Mouse (Mus musculus): Measurements from ENCODE around the gene Slc25a47.

Slc25a47 gene

GRCm38 (mm10) chr12:108835840-108836409 lies at the start of gene Slc25a47, which contains the start of gene Slc25a29:
Gene Slc25a47, plus strand, starts transcription at chr12:108836046.
Gene Slc25a29, minus strand, starts transcription at chr12:108835883.
- DNase-seq = peak; percentile 88 to 92

DNA sequence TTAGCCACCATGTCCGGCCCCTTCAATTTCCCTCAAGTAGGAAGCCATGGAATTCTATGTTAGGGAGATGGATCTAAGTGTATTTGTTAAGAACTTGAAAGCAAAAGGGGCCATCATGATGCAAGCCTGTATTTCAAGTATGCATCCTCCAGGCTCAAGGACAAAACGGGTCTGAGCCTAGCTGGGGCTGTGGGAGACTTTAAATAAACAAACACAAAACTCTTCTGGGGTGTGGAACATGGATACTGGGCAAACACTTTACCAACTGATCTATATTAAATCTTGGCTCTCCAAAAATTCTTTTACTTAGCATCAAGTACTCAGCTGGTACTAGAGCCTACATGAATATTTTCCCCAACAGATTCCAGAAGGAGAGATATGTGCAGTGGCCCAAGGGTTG lies 48.5 kb upstream of the Slc25a47 start:
- no peak for DNase-seq

DNA sequence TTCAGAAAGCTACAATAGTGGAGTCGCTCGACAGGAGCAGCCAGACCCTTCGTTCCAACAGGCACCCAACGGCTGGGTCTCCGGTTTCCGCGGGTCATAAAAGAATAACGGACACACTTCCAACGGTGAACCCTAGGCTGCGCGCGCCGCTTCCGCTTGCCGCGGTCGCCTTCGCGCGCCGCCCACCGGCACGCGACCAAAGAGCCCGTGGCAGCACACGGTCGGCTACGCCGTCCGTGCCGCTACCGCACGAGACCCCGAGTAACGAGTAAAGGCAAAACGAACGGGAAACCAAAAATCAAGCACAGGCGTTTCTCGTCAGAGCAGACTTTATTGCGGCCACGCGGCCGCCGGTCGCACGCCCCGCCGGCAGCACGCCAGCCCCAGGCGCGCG lies 43.7 kb upstream of the Slc25a47 start:
- peak; percentile 66 to 78 for DNase-seq

- peak; percentile 98 for DNase-seq
Measured at GRCm38 (mm10) chr12:108792546-108793452, 43.0 kb upstream of the Slc25a47 start, which contains the start of gene Yy1. Gene Yy1, plus strand, starts transcription at chr12:108792973.

GRCm38 (mm10) chr12:108793453-108793941 lies 42.3 kb upstream of the Slc25a47 start:
- DNase-seq = peak; percentile 42 to 48

- peak; percentile 74 to 76 for DNase-seq
Measured at GRCm38 (mm10) chr12:108794078-108794711, 41.7 kb upstream of the Slc25a47 start.

- DNase-seq = no peak
Measured at GRCm38 (mm10) chr12:108794979-108795537, 40.8 kb upstream of the Slc25a47 start.

DNA sequence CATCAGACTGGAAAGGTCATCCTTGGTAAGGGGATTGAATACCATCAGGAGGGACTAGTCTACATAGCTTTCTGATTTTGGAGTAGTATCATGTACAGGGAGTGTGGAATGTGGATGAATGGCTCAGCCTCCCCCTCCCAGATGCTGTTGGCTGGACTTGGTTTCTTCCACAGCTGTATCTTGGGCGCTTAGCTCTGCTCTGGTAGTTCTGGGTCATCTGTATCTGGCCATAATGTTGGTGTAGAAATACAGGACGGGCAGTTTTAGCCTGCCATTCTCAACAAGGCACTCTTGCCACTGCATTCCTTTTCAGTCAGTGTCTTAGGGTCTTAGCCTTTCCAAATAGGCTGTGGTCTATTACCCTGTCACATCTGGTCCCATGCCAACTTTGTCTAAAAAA lies 34.2 kb upstream of the Slc25a47 start:
- DNase-seq = no peak

DNA sequence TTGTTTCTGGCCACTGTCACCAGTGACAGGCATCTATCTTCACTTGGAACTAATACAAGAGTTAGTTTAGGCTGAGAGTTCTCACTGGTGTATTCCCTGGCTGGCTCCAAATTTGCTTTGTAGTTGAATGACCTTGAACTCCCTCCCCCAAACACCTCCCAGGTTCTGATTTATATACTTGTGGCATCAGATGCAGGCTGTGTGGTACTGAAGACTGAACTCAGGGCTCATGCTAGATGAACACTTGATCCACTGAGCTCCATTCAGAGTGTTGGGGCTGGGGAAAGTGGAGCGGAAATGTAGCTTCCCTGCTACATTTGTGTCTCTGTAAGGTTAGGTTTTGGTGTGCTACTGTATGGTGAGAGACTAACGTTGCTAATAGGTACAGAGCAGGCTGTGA lies 31.5 kb upstream of the Slc25a47 start:
- DNase-seq = no peak

GRCm38 (mm10) chr12:108808465-108808864 lies 27.4 kb upstream of the Slc25a47 start:
- no peak for DNase-seq

- DNase-seq = no peak
Measured at GRCm38 (mm10) chr12:108809771-108810170, 26.1 kb upstream of the Slc25a47 start.

DNA sequence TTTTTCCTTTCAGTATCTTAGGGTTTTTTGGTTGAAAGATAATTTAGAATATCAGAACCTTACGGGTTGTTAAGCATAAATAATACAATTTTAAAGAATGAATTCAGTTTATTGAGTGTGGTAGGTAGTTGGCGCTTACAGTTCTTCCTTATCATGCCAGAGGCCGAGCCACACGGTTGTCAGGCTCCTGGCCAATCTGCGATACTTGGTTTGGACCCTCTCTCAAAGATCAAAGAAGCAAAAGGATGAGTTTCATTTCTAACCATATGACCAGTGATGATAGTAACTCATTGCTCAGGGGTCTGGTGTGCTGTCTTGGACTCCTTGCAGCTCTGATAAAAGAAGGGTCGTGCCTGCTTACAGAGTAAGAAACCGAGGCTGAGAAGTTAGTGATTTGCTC lies 25.5 kb upstream of the Slc25a47 start:
- no peak for DNase-seq

DNA sequence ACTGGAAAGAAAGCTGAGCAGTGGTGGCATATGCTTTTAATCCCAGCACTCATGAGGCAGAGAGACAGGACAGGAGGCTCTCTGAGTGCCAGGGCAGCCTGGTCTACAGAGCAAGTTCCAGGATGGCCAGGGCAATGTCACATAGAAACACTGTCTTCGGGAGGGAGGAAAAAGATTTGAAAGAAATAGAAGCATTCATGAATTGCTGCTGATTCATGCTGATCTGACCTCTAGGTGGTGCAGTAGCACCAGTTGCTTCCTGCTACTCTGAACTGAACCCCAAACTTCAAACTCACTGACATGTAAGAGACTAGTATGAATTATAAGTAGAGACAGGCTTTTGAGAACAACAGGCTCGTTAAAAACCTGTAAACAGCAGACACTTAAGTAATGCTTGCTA lies 24.7 kb upstream of the Slc25a47 start:
- DNase-seq = no peak

GRCm38 (mm10) chr12:108812463-108812862 lies 23.4 kb upstream of the Slc25a47 start:
- no peak for DNase-seq

- DNase-seq = no peak
Measured at GRCm38 (mm10) chr12:108814470-108814869, 21.4 kb upstream of the Slc25a47 start.

GRCm38 (mm10) chr12:108816569-108816968 lies 19.3 kb upstream of the Slc25a47 start:
- no peak for DNase-seq

DNA sequence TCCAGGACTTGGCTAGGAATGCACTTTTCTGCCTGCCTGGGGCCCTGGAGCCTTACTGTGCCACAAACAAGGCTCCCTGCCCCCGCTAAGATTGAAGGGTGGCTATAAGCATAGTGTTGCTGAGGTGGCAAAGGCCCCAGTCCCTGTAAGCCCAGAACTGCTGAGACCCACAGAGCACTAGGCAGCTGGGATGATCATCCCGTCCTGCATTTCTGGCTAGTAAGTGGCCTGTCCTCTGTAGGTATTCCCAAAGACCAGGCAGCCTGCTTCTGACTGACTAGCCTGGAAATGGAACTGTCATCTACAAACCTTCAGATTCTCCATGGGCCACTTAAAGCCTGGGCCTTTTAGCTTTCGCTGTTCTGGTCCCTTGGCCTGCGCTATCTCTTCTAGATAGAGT lies 15.4 kb upstream of the Slc25a47 start:
- no peak for DNase-seq

DNA sequence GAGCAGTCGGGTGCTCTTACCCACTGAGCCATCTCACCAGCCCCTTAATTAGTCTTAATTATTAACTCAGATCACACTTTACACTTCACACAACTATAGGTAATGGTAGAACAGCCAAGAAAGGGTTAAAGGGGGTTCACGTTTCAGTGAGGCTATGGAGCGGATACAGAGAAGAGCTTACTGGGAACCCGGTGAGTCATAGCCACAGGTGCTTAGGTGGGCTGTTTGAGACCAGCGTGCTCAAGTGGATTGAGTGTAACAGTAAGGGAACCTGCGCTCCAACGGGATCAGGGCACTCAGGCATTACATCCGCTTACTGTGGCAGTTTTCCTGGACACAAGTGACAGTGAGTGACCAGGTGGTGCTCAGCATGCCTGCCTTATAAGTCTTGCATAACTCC lies 12.8 kb upstream of the Slc25a47 start:
- DNase-seq = no peak

DNA sequence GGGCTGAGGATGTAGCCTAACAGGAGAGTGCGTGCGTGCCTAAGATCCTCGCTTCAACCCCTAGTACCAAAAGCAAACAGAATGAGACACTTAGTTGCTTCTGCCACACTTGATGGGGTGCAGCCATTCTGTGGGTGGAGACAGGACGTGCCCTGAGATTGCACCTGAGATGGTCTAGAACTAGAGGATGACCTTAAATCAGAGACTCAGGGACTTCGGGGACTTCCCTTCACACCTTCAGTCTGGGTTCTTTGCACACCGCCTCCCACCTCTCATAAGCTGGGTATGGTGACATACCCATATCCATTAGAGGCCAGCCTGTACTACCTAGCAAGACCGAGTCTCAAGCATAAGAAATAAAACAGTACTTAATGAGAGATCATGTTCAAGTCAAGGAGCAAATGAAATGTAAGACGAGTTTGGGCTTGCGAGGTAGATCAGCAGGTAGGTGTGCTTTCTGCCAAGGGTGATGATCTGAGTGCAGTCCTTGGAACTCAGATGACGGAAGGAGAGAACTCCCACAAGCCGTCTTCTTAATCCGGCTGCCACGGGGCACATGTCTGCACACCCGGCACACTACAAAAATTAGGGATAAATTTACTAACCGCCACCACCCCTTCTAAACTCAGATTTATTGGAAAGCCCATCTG lies 11.5 kb upstream of the Slc25a47 start:
- no peak for DNase-seq

GRCm38 (mm10) chr12:108825561-108826224 lies 10.2 kb upstream of the Slc25a47 start:
- DNase-seq = no peak

- no peak for DNase-seq
Measured at GRCm38 (mm10) chr12:108826282-108826957, 9.4 kb upstream of the Slc25a47 start.
